Mouse (Mus musculus) megakaryocyte, embryonic 14.5 days (primary cell): Measurements from ENCODE around the gene Slc1a7.

Experiments
- FLI1 ChIP-seq: IDR thresholded peaks from 2 replicates; pipeline ENCODE4 v1.6.1; 2012; ENCODE audit warnings: low read length, inconsistent platforms, mixed read lengths
- GATA1 ChIP-seq: IDR thresholded peaks from 3 replicates; pipeline ENCODE4 v1.6.1; 2012; ENCODE audit warnings: mixed read lengths, low read length, inconsistent platforms, borderline replicate concordance

GRCm38 (mm10) chr4:108058166-108058565, 90.0 kb downstream of the Slc1a7 start:
- TF ChIP-seq GATA1 (no peak), FLI1 (no peak)
